Mouse (Mus musculus) stomach, postnatal 0 days (tissue): ENCODE data around the gene Dupd1.

Experiments used
- CTCF ChIP-seq: IDR thresholded peaks from 2 replicates; pipeline ENCODE4 v1.5.1; 2016; ENCODE audit warnings: antibody characterized with exemption, low read depth, mild to moderate bottlenecking, moderate library complexity
- EP300 ChIP-seq: optimal IDR thresholded peaks from 2 replicates; pipeline ENCODE3; 2016; ENCODE audit warnings: antibody characterized with exemption

- TF ChIP-seq CTCF (no peak), EP300 (no peak)
Measured at GRCm38 (mm10) chr14:21676223-21676622, 38.2 kb downstream of the Dupd1 start.
